Mouse (Mus musculus): ENCODE results near the gene Ermp1.

GRCm38 (mm10) chr19:29656029-29656428, 7.8 kb upstream of the Ermp1 start:
- TF ChIP-seq CTCF (IDR thresholded peaks at IDR 0.05; ENCODE audit: low read depth), result no peak
- TF ChIP-seq EP300 (IDR thresholded peaks at IDR 0.05; ENCODE audit: low read depth), result no peak
